Mouse (Mus musculus): Measurements from ENCODE around the gene Tmem63a. TPM values are rescaled to one million over a fixed set of nuclear protein-coding genes. Genes with fewer than 3 reads are reported as not detected.
"Not testable (repeated sequence)": the region's sequence is repeated elsewhere in the genome, so short reads cannot be mapped to it uniquely, and the experiment has no call there.

The Tmem63a gene
- polyA plus RNA-seq, 1 experiment from 2014 or later, result 10.0 TPM

- Histone ChIP-seq H3K9me3 (replicated peaks) (no peaks in the 10 kb centered on the region), H3K36me3 (no peaks in the 10 kb centered on the region), H3K4me1 (replicated peaks) (no peaks in the 10 kb centered on the region), H3K4me3 (no peak overlapping the region), H3K9ac (no peak overlapping the region), H3K27ac (no peak overlapping the region), H3K27me3 (peaks cover 15% of the 10 kb centered on the region), H3K4me2 (no peak overlapping the region)
- WGBS, result 39% methylated on average over 2 of the region's 2 CpGs
- ATAC-seq (replicated peaks; ENCODE audit: insufficient number of reproducible peaks, insufficient read depth, low FRiP score, low read depth), result no peak
Measured at GRCm38 (mm10) chr1:180929599-180929998, 12.5 kb upstream of the Tmem63a start.

DNA sequence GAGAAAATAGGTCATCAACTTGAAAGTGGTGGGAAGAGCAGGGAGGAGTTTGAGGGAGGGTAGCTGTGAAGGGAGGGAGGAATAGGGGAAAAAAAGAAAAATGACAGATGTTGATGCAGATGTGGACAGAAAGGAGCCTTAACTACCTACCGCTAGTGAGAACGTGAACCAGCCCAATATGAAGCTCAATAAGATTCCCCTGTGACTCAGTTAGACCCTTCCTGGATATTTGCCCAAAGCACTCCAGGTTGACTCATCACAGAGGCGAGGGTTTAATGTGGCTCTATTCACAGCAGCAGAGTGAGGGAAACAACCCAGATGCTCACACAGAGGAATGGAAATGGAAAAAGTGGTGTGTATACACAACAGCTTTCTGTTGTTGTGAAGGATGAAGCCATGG lies 11.0 kb upstream of the Tmem63a start:
- no peaks in the 10 kb centered on the region for H3K4me1 ChIP-seq (replicated peaks)
- H3K4me2 ChIP-seq, result no peak overlapping the region
- no peak overlapping the region for H3K4me3 ChIP-seq
- no peak for ATAC-seq (replicated peaks; ENCODE audit: insufficient number of reproducible peaks, insufficient read depth, low FRiP score, low read depth)
- no peak overlapping the region for H3K9ac ChIP-seq
- H3K9me3 ChIP-seq (replicated peaks), result no peaks in the 10 kb centered on the region
- H3K36me3 ChIP-seq, result no peaks in the 10 kb centered on the region
- peaks cover 30% of the 10 kb centered on the region for H3K27me3 ChIP-seq
- no peak overlapping the region for H3K27ac ChIP-seq
- 61% methylated on average over 3 of the region's 3 CpGs for WGBS

DNA sequence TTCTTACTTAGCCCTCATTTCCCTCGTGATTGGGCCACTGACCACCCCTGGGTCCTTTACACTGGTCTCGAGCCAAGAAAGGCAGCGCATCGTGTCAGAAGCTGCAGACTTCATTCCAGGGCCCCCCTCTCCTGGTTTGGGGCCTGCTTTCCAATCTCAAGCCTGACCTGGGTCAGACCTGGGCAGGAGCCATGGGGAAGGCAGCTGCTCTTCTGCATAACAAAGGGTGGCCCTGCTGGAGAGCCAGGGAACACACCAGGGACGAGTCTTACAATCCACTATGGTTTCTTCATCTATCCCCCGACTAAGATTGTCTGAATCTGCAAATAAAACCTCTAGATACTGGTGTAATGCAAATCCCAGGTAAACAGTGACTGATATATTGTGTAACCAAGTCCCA lies 8.5 kb upstream of the Tmem63a start:
- WGBS, result 37% methylated on average over 6 of the region's 6 CpGs
- Histone ChIP-seq H3K4me1 (replicated peaks) (peaks cover 4% of the 10 kb centered on the region), H3K27me3 (peaks cover 40% of the 10 kb centered on the region), H3K4me3 (no peak overlapping the region), H3K36me3 (no peaks in the 10 kb centered on the region), H3K9me3 (replicated peaks) (no peaks in the 10 kb centered on the region), H3K27ac (no peak overlapping the region), H3K4me2 (no peak overlapping the region), H3K9ac (no peak overlapping the region)
- ATAC-seq (replicated peaks; ENCODE audit: insufficient number of reproducible peaks, insufficient read depth, low FRiP score, low read depth), result no peak

- no peak for ATAC-seq (replicated peaks; ENCODE audit: insufficient number of reproducible peaks, insufficient read depth, low FRiP score, low read depth)
- 25% methylated on average over 21 of the region's 21 CpGs for WGBS
- Histone ChIP-seq H3K27ac (no peak within 1 kb of the TSS), H3K27me3 (peaks cover 40% of the 10 kb centered on the region), H3K36me3 (no peaks in the 10 kb centered on the region), H3K4me3 (no peak within 1 kb of the TSS), H3K4me1 (replicated peaks) (peaks cover 4% of the 10 kb centered on the region), H3K9ac (no peak within 1 kb of the TSS), H3K9me3 (replicated peaks) (no peaks in the 10 kb centered on the region), H3K4me2 (no peak within 1 kb of the TSS)
Measured at GRCm38 (mm10) chr1:180934467-180935419, 7.4 kb upstream of the Tmem63a start, which contains the start of gene Lefty1. Gene Lefty1 (plus strand): TSS chr1:180935022.

- not testable (repeated sequence) for H3K27ac ChIP-seq; H3K36me3 ChIP-seq; H3K9me3 ChIP-seq (replicated peaks)
- Histone ChIP-seq H3K27me3 (peaks cover 40% of the 10 kb centered on the region), H3K4me1 (replicated peaks) (peaks cover 14% of the 10 kb centered on the region), H3K4me2 (peak overlapping the region; percentile 67), H3K9ac (peak overlapping the region; percentile 33), H3K4me3 (peak overlapping the region; percentile 41)
- WGBS, result 5% methylated on average over 35 of the region's 41 CpGs
- ATAC-seq (replicated peaks; ENCODE audit: insufficient number of reproducible peaks, insufficient read depth, low FRiP score, low read depth), result peak; percentile 82
Measured at GRCm38 (mm10) chr1:180936610-180937398, 5.3 kb upstream of the Tmem63a start.

- H3K27ac ChIP-seq; H3K9ac ChIP-seq; ATAC-seq (replicated peaks; ENCODE audit: insufficient number of reproducible peaks, insufficient read depth, low FRiP score, low read depth); H3K9me3 ChIP-seq (replicated peaks); H3K4me3 ChIP-seq; H3K4me2 ChIP-seq; H3K36me3 ChIP-seq: not testable (repeated sequence)
- Histone ChIP-seq H3K27me3 (peaks cover 40% of the 10 kb centered on the region), H3K4me1 (replicated peaks) (peaks cover 18% of the 10 kb centered on the region)
- 64% methylated on average over 13 of the region's 13 CpGs for WGBS
Measured at GRCm38 (mm10) chr1:180937631-180938030, 4.5 kb upstream of the Tmem63a start.

DNA sequence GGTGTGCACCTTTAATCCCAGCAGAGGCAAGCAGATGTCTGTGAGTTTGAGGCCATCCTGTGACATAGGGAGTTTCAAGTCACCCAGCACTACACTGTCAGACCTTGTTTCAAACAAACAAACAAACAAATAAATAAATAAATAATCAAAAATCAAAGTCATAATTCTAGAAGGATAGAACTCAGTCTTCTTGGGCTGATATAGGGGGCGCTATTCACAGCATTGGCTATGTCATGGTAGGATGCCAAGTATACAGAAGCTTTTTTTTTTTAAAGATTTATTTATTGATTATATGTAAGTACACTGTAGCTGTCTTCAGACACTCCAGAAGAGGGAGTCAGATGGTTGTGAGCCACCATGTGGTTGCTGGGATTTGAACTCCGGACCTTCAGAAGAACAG lies 3.4 kb upstream of the Tmem63a start:
- not testable (repeated sequence) for H3K4me2 ChIP-seq; H3K27ac ChIP-seq; H3K9me3 ChIP-seq (replicated peaks); ATAC-seq (replicated peaks; ENCODE audit: insufficient number of reproducible peaks, insufficient read depth, low FRiP score, low read depth); H3K36me3 ChIP-seq; H3K4me3 ChIP-seq; H3K9ac ChIP-seq
- 74% methylated on average over 2 of the region's 2 CpGs for WGBS
- peaks cover 28% of the 10 kb centered on the region for H3K4me1 ChIP-seq (replicated peaks)
- peaks cover 30% of the 10 kb centered on the region for H3K27me3 ChIP-seq

GRCm38 (mm10) chr1:180940776-180941460 lies 1.2 kb upstream of the Tmem63a start:
- H3K27me3 ChIP-seq, result peaks cover 11% of the 10 kb centered on the region
- H3K4me3 ChIP-seq, result peak overlapping the region; percentile 85
- peaks cover 46% of the 10 kb centered on the region for H3K4me1 ChIP-seq (replicated peaks)
- peak overlapping the region; percentile 95 for H3K4me2 ChIP-seq
- no peaks in the 10 kb centered on the region for H3K9me3 ChIP-seq (replicated peaks)
- peak overlapping the region; percentile 89 for H3K27ac ChIP-seq
- H3K36me3 ChIP-seq, result no peaks in the 10 kb centered on the region
- peak overlapping the region; percentile 78; the same call in 1 of the 2 replicates for H3K9ac ChIP-seq
- 93% methylated on average over 7 of the region's 7 CpGs for WGBS
- no peak for ATAC-seq (replicated peaks; ENCODE audit: insufficient number of reproducible peaks, insufficient read depth, low FRiP score, low read depth)

- Histone ChIP-seq H3K9me3 (replicated peaks) (no peaks in the 10 kb centered on the region), H3K27ac (peak overlapping the region; percentile 89), H3K27me3 (peaks cover 9% of the 10 kb centered on the region; the same call in 1 of the 2 replicates), H3K4me3 (peak overlapping the region; percentile 85), H3K4me2 (peak overlapping the region; percentile 95), H3K9ac (peak overlapping the region; percentile 78), H3K36me3 (no peaks in the 10 kb centered on the region), H3K4me1 (replicated peaks) (peaks cover 51% of the 10 kb centered on the region)
- WGBS, result 3% methylated on average over 18 of the region's 18 CpGs
- no peak; the same call in 1 of the 2 replicates for ATAC-seq (replicated peaks; ENCODE audit: insufficient number of reproducible peaks, insufficient read depth, low FRiP score, low read depth)
Measured at GRCm38 (mm10) chr1:180941726-180942125, 418 bp upstream of the Tmem63a start.

- WGBS, result 39% methylated on average over 11 of the region's 11 CpGs
- peaks cover 7% of the 10 kb centered on the region for H3K36me3 ChIP-seq
Measured at GRCm38 (mm10) chr1:180943032-180943644, 994 bp downstream of the Tmem63a start.

More at GRCm38 (mm10) chr1:180943032-180943644, 994 bp downstream of the Tmem63a start:
- H3K4me3 ChIP-seq, result peak overlapping the region; percentile 85
- peaks cover 48% of the 10 kb centered on the region for H3K4me1 ChIP-seq (replicated peaks)
- H3K9ac ChIP-seq, result peak overlapping the region; percentile 78
- H3K4me2 ChIP-seq, result peak overlapping the region; percentile 95
- peak overlapping the region; percentile 89 for H3K27ac ChIP-seq
- H3K27me3 ChIP-seq, result 0 out of 2 replicates have a peak, but pooled peaks cover under 1% of the 10 kb centered on the region
- no peaks in the 10 kb centered on the region for H3K9me3 ChIP-seq (replicated peaks)
- no peak for ATAC-seq (replicated peaks; ENCODE audit: insufficient number of reproducible peaks, insufficient read depth, low FRiP score, low read depth)
